Mouse (Mus musculus): ENCODE measurements around the gene Tm9sf4. TPM values are rescaled to one million over a fixed set of nuclear protein-coding genes. Genes with fewer than 3 reads are reported as not detected.

The Tm9sf4 gene
- total RNA-seq, 2 experiments from 2014 or later, result 48.6 to 52.9 TPM

- no peak for DNase-seq
- intact Hi-C loops (cut with DNase I), result no loop called here
These were observed 9.0 kb upstream of the Tm9sf4 start for GRCm38 (mm10) chr2:153151926-153152665.

DNA sequence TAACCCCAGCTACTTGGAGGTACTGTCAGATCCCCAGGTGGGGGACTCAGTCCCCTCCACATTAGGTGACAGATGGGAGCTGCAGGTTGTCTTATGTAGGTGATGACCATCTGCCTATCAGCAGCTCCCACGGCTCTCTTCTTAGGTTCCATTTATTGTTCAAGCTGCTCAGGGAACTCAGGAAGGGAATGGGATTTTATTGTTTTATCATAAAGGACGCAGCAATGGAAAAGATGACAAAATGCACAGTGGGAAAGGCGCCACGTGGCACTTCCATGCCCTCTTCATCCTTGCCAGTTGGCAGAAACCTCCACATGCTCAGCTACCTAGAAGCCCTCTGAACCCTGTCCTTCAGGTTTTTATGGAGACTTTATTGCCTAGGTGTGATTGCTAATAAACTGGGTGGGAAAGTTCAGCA, 8.1 kb upstream of the Tm9sf4 start:
- intact Hi-C loops (cut with DNase I), result no loop called here
- DNase-seq, result no peak

DNA sequence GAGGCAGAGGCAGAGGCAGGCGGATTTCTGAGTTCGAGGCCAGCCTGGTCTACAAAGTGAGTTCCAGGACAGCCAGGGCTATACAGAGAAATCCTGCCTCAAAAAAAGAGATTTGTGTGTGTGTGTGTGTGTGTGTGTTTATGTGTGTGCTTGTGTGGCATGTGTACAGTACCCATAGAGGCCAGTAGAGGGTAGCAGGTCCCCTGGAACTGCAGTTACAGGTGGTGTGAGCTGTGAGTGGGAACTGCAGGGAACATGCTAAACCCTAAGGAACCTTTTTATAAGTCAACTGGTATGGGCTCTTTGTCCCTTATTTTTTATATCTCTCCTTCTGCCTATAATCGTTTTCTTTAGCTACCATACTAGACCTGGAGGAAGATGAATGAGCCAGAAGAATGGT, 3.8 kb upstream of the Tm9sf4 start:
- DNase-seq, result no peak
- intact Hi-C loops (cut with DNase I), result no loop called here

DNA sequence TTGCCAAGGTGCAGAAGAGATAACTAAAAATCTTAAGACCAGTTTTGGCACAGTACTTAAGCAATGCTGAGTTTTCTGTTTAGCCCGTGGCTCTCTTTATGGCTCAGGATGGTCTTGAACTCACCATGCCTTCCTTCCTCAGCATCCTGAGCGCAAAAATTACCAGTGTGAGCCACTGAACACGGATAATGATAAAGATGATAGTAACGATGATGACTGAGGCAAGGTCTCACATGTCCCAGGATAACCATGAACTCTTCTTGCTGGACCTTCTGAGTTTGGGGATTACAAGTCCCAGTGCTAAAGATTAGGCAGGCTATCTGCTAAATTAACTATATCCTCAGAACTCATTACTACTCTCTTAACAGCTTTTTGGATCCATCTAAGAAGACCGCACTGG, 970 bp upstream of the Tm9sf4 start:
- no peak for DNase-seq
- intact Hi-C loops (cut with DNase I), result loop anchor here (2.0 to 5.0 kb wide), 2 partner anchors 81 to 187 kb away; partner anchors contain the start of genes Asxl1, Plagl2 and Pofut1

GRCm38 (mm10) chr2:153161684-153162080, 579 bp downstream of the Tm9sf4 start:
- intact Hi-C loops (cut with DNase I), result loop anchor here (2.0 to 5.0 kb wide), 2 partner anchors 79 to 186 kb away; partner anchors contain the start of genes Asxl1, Plagl2 and Pofut1
- no peak for DNase-seq

DNA sequence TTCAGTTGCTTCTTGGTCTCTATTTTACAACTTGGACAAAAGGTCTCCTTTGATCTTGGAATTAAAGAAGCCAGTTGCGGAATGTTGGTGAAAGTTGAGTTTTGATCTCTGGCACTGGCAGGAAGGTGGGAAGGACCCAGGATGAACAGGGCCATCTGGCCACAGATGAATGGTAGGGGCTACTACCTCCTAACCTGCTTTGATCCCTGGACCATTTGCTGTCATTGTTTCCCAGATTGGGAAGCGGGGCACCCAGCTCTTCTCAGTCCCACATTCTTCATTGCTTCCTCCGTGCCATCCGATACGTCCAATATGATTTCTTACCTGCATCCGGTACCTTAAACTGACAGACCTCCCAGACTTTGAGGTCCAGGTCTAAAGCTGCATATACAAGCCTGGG, 6.0 kb downstream of the Tm9sf4 start:
- no peak for DNase-seq
- intact Hi-C loops (cut with DNase I), result no loop called here

GRCm38 (mm10) chr2:153168134-153168820, 7.2 kb downstream of the Tm9sf4 start:
- DNase-seq, result peak; percentile 17 to 38

GRCm38 (mm10) chr2:153170490-153171224, 9.6 kb downstream of the Tm9sf4 start:
- DNase-seq, result no peak
- intact Hi-C loops (cut with DNase I), result no loop called here

More at GRCm38 (mm10) chr2:153168134-153168820, 7.2 kb downstream of the Tm9sf4 start:
- intact Hi-C loops (cut with DNase I), result no loop called here

- intact Hi-C loops (cut with DNase I), result no loop called here
These were observed 10.9 kb downstream of the Tm9sf4 start for GRCm38 (mm10) chr2:153171966-153172365.

GRCm38 (mm10) chr2:153175995-153176570, 15.0 kb downstream of the Tm9sf4 start:
- no peak for DNase-seq
- intact Hi-C loops (cut with DNase I), result no loop called here

More at GRCm38 (mm10) chr2:153171966-153172365, 10.9 kb downstream of the Tm9sf4 start:
- DNase-seq, result no peak

DNA sequence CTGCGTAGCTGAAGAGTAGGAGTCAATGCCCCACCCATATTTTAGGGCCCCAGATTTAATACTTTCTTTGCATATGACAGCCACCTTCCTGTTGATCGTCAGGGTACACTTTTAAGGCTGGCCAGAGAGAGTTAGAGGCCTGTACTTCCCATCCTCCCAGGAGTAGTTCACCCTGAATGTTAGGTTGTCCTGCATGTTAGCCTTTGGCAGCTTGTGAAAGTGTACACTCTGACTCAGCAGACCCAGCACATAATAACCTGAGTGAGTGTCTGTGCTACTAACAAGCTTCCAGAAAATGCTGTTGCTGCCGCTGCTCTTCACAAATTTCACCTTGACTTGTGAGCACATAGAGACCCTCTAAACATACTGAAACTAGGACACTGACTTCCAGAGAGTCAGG, 16.1 kb downstream of the Tm9sf4 start:
- intact Hi-C loops (cut with DNase I), result no loop called here
- DNase-seq, result no peak

DNA sequence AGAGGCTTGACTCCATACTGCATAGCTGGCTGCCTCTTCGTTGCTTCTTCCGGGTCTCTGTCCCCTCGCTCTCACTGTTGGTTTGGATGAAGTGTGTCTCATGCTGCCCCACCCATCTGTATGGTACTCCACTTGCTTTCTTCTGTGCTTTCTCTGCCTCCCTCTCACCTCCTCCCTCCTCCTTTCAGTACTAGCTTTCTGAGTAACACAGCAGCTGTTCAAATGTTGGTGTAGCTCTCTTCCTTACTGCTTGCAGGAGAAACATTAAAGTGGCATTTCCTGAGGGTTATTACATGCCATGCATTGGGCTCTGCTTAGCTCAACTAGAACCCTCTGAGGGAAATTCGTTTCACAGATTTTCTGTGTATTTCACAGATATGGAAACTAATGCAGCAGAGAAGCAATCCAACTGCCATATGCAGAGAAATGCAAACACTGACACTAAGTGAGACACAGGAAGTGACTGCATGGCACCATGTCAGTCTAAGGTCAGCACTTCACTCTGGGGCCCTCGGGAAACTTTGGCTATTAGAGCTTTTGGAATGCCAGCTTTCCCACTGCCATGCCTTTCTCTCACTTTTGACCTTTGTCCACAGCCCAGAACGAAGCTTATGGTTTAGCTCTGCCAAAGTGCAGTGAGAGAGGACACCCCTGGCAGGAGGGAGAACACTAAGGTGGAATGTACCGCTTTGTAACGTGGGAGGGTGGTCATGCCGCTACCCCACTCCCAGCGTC, 18.2 kb downstream of the Tm9sf4 start:
- intact Hi-C loops (cut with DNase I), result no loop called here
- DNase-seq, result no peak

DNA sequence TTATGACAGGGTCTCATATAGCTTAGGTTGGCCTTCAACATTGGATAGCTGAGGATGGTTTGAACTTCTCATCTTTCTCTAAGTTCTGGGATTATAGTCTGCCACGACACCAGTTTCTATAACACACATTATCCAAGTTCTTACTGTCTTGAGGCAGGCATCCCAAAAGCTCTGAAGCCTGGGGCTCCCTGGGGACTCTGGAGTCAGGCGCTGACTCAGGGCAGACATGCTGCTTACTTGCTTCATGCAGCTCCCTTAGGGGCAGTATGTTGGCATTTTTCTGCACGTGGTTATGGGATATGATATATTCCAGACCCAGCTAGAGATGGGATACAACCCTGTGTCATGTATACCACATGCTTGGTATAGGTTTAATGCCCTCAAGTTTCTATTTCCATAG, 18.9 kb downstream of the Tm9sf4 start:
- intact Hi-C loops (cut with DNase I), result no loop called here
- DNase-seq, result no peak

DNA sequence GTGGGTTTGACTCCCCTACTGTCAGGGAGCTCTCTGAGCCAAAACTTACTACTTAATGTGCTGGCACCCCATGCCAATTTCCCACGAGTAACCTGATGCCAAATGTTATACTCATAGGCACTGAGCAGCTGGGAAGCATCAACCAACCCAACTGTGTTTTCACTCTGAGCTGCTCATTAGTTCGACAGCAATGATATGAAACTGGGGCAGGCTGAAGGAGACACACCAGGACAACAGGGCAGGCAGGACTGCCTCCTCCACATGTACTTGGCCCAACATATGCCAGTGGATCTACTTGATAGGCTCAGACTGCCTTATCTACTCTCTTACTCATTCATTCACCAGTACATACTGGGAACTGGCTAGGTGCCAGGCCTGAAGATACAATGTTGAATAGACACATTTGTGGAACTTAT, 25.1 kb downstream of the Tm9sf4 start:
- peak in 1 of 2 experiments; percentile 13 for DNase-seq
- intact Hi-C loops (cut with DNase I), result no loop called here

- intact Hi-C loops (cut with DNase I), result no loop called here
- DNase-seq, result no peak
These were observed 26.7 kb downstream of the Tm9sf4 start for GRCm38 (mm10) chr2:153187848-153188247.

- no peak for DNase-seq
- intact Hi-C loops (cut with DNase I), result no loop called here
These were observed 30.1 kb downstream of the Tm9sf4 start for GRCm38 (mm10) chr2:153191242-153191641.

- intact Hi-C loops (cut with DNase I), result no loop called here
- no peak for DNase-seq
These were observed 33.2 kb downstream of the Tm9sf4 start for GRCm38 (mm10) chr2:153194255-153194654.

GRCm38 (mm10) chr2:153198485-153198884, 37.4 kb downstream of the Tm9sf4 start:
- DNase-seq, result peak in 1 of 2 experiments; percentile 11
- intact Hi-C loops (cut with DNase I), result no loop called here

GRCm38 (mm10) chr2:153199114-153199513, 38.0 kb downstream of the Tm9sf4 start:
- intact Hi-C loops (cut with DNase I), result no loop called here
- DNase-seq, result no peak

- intact Hi-C loops (cut with DNase I), result no loop called here
- no peak for DNase-seq
These were observed 41.7 kb downstream of the Tm9sf4 start for GRCm38 (mm10) chr2:153202766-153203165.
